Mouse (Mus musculus): ENCODE results near the gene Btbd11.

GRCm38 (mm10) chr10:85497931-85498330, 111.3 kb downstream of the Btbd11 start:
- TF ChIP-seq CTCF (IDR thresholded peaks at IDR 0.05; ENCODE audit: extremely low read depth, insufficient read depth, low read length): no peak
- no peak for TF ChIP-seq POLR2A (IDR thresholded peaks at IDR 0.05; ENCODE audit: extremely low read depth, insufficient read depth, low read length)

Data from cortical plate, adult 2 months (tissue).